Mouse (Mus musculus) heart, adult 2 months (tissue): ENCODE results near the gene Ccr1l1.

Experiments
- CTCF ChIP-seq: fragments of 200-600 bp; IDR thresholded peaks from 2 replicates; pipeline ENCODE4 v1.8.1; 2022; ENCODE audit warnings: antibody characterized with exemption, mild to moderate bottlenecking, moderate library complexity
- POLR2A ChIP-seq: fragments of 200-500 bp; IDR thresholded peaks from 2 replicates; pipeline ENCODE4 v1.6.1; 2011; ENCODE audit warnings: mild to moderate bottlenecking, low read depth, low read length, control low read depth; ENCODE audit not compliant: insufficient read depth

DNA sequence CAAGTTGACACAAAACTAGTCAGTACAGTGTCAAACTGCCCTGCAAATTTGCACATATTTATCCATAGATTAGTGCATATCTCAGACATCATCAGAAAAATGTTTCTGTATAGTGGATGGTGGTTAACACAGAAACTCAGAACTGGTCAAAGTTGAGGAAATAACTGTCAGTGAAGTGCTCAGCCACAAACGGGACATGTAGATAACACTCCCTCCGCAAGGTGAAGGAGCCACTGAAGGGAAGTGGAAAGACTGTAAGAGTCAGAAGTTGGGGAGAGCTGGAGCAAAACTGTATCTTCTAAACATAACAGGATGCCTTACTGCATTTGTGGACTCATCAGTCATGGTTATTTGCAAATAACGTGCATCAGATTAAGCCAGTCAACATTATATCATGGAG lies 19.5 kb upstream of the Ccr1l1 start:
- TF ChIP-seq CTCF (no peak), POLR2A (no peak)
